Mouse (Mus musculus): Measurements from ENCODE around the gene Gm42417. TPM values are rescaled to one million over a fixed set of nuclear protein-coding genes. Genes with fewer than 3 reads are reported as not detected.

The Gm42417 gene
- polyA plus RNA-seq (2015; fragmentation: Nextera tagmentation; extraction: Ambion mirVana) = 0.28 and 0.54 TPM in 2 replicates

GRCm38 (mm10) chr1:36539186-36539585 is at the start of gene Gm42417:
TSS of gene Gm42417 (minus strand) at chr1:36539429.

GRCm38 (mm10) chr1:36558031-36558993 is 19.1 kb upstream of the Gm42417 start, which contains the start of gene Sema4c:
TSS of gene Sema4c (minus strand) at chr1:36558349.

DNA sequence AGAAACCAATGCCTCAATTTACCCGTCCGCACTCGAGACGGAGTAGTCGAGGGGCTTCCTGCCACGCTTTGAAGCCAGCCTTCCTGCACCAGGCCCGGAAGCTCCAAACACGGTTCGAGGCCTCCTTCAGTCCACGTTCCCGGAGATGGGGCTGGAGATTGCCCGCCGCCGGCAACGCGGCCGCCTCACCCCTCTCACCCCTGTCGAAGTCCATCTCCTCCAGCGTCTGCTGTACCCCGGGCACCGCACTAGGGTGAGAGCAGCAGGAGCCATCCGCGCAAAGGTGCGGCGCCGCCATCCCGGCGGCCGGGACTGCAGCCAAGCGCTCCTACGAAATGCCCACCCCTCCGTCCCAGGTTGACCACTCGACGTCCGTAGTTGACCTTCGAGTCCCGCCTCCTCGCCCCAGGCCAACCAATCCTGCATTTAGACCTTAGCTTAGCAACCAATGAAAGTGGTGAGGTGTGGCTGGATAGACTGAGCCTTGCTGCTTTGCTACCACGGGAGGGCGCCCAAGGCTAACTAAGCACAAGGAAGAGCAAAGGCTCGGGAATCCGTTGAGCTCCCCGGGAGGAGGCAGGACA is 7.8 kb upstream of the Gm42417 start, which contains the start of gene Ankrd39:
Gene Ankrd39, minus strand, starts transcription at position 558 of the 584 bp plus-strand sequence.

GRCm38 (mm10) chr1:36536783-36537182 is 2.4 kb downstream of the Gm42417 start, which contains the start of gene Ankrd23:
TSS of gene Ankrd23 (minus strand) at chr1:36536883.

GRCm38 (mm10) chr1:36511289-36512021 is 27.8 kb downstream of the Gm42417 start, which contains the start of gene Cnnm3:
TSS of gene Cnnm3 (plus strand) at chr1:36511867.

Small RNAs within 50 kb of the gene (microRNA-seq; reads per million reads assigned to microRNA genes)
- gene Gm47280 = 0 reads per million in 2 experiments

Other genes starting within 250 kb of the Gm42417 start
- gene Arid5a, start 231.7 kb downstream of the Gm42417 start, polyA plus RNA-seq (2015; fragmentation: Nextera tagmentation; extraction: Ambion mirVana) = 13.8 and 16.1 TPM in 2 replicates
- 20.3 and 23.6 TPM in 2 replicates for gene Kansl3, start 170.2 kb downstream of the Gm42417 start, polyA plus RNA-seq (2015; fragmentation: Nextera tagmentation; extraction: Ambion mirVana)
- 0.17 and 0.38 TPM in 2 replicates for gene Fer1l5, start 167.1 kb downstream of the Gm42417 start, polyA plus RNA-seq (2015; fragmentation: Nextera tagmentation; extraction: Ambion mirVana)
- gene Lman2l, start 94.2 kb downstream of the Gm42417 start, polyA plus RNA-seq (2015; fragmentation: Nextera tagmentation; extraction: Ambion mirVana) = 26.3 and 27.8 TPM in 2 replicates
- 5.9 TPM in 2 replicates for gene Cnnm4, start 67.8 kb downstream of the Gm42417 start, polyA plus RNA-seq (2015; fragmentation: Nextera tagmentation; extraction: Ambion mirVana)
- gene Cnnm3, start 27.6 kb downstream of the Gm42417 start, polyA plus RNA-seq (2015; fragmentation: Nextera tagmentation; extraction: Ambion mirVana) = 2.1 and 2.7 TPM in 2 replicates
- 53.8 and 60.7 TPM in 2 replicates for gene Ankrd23, start 2.5 kb downstream of the Gm42417 start, polyA plus RNA-seq (2015; fragmentation: Nextera tagmentation; extraction: Ambion mirVana)
- gene Ankrd39, start 8.0 kb upstream of the Gm42417 start, polyA plus RNA-seq (2015; fragmentation: Nextera tagmentation; extraction: Ambion mirVana) = 18.4 and 19.7 TPM in 2 replicates
- gene Sema4c, start 18.9 kb upstream of the Gm42417 start, polyA plus RNA-seq (2015; fragmentation: Nextera tagmentation; extraction: Ambion mirVana) = 5.3 and 6.3 TPM in 2 replicates
- gene Fam178b, start 143.8 kb upstream of the Gm42417 start, polyA plus RNA-seq (2015; fragmentation: Nextera tagmentation; extraction: Ambion mirVana) = 0.68 and 0.78 TPM in 2 replicates
- gene Cox5b, start 152.0 kb upstream of the Gm42417 start, polyA plus RNA-seq (2015; fragmentation: Nextera tagmentation; extraction: Ambion mirVana) = 1,173 and 1,270 TPM in 2 replicates
- 0.21 and 0.34 TPM in 2 replicates for gene 4933424G06Rik, start 170.7 kb upstream of the Gm42417 start, polyA plus RNA-seq (2015; fragmentation: Nextera tagmentation; extraction: Ambion mirVana)
- gene Actr1b, start 175.0 kb upstream of the Gm42417 start, polyA plus RNA-seq (2015; fragmentation: Nextera tagmentation; extraction: Ambion mirVana) = 58.7 and 59.8 TPM in 2 replicates
- gene Zap70, start 222.4 kb upstream of the Gm42417 start, polyA plus RNA-seq (2015; fragmentation: Nextera tagmentation; extraction: Ambion mirVana) = 0.29 and 0.41 TPM in 2 replicates

Data from skeletal muscle tissue, postnatal 0 days (tissue).